ENCODE assay signal across 9 mouse cellular contexts in genomic region chr11:48067072-48067471, GRCm38 (mm10).
DNase-seq lines count a peak whose midpoint lies in the region; ATAC-seq and TF ChIP-seq lines count a peak whose summit lies in the region.
"Had no signal": no experiment of that assay in that cellular context is flagged by ENCODE, and none has a peak within 500 bp of the region (broad histone marks: within the 10 kb centered on the region; RNA-seq: fewer than 3 reads in every experiment).

No protein-coding gene starts in this region.

- H3K4me3 ChIP-seq in midbrain, postnatal 0 days (ENCODE audit: low read depth, low read length) = no peak overlapping the region

- 34% methylated on average over 3 of the region's 3 CpGs for WGBS in midbrain, postnatal 0 days

- DNase-seq in cerebellum, postnatal 4 days (ENCODE audit: low spot score in 2 of 2) = peak; percentile 21 to 60
- DNase-seq in kidney, postnatal 14 days = peak; percentile 32
- no peak for DNase-seq in kidney, adult 11 months
- DNase-seq in right cerebral cortex, postnatal 10 days (ENCODE audit: low spot score in 2 of 2) = peak; percentile 35 to 46
- DNase-seq in right cerebral cortex, postnatal 25 days = no peak
- peak; percentile 57 for DNase-seq in midbrain, postnatal 0 days (ENCODE audit: low spot score)
- no peak for DNase-seq in thymus, postnatal 10 days (ENCODE audit: low spot score in 2 of 2)

- ATAC-seq in cerebellum, adult (ENCODE audit: insufficient number of reproducible peaks, low FRiP score, low TSS enrichment) = no peak
- ATAC-seq in midbrain, postnatal 0 days (ENCODE audit: low FRiP score) = no peak; the same call in 1 of the 2 replicates

- no peak for TF ChIP-seq CTCF in midbrain, postnatal 0 days (IDR thresholded peaks at IDR 0.05)

- no peaks in the 10 kb centered on the region for H3K4me1 ChIP-seq in midbrain, postnatal 0 days (ENCODE audit: insufficient read depth, low read length)

- no peak overlapping the region for H3K9ac ChIP-seq in midbrain, postnatal 0 days (replicated peaks; ENCODE audit: low read length, poor library complexity, severe bottlenecking)

- H3K9me3 ChIP-seq in midbrain, postnatal 0 days (ENCODE audit: low read length) = no peaks in the 10 kb centered on the region

- no peaks in the 10 kb centered on the region for H3K27me3 ChIP-seq in midbrain, postnatal 0 days (ENCODE audit: insufficient read depth, low read length)

- no peak overlapping the region for H3K27ac ChIP-seq in midbrain, postnatal 0 days (ENCODE audit: low read depth, low read length)
- H3K27ac ChIP-seq: macrophage had no signal

- no peak overlapping the region for H3K4me2 ChIP-seq in midbrain, postnatal 0 days (ENCODE audit: low read depth, low read length, poor library complexity, severe bottlenecking)

- no peaks in the 10 kb centered on the region for H3K36me3 ChIP-seq in midbrain, postnatal 0 days (ENCODE audit: insufficient read depth, low read length)

Comparison
In these comparisons a context has a peak if more than half of its experiments do, and no peak if none do; other contexts are left out.
1. DNase-seq: peak in cerebellum, postnatal 4 days (2 of 2), kidney, postnatal 14 days (single experiment), right cerebral cortex, postnatal 10 days (2 of 2) and midbrain, postnatal 0 days (single experiment); none in kidney, adult 11 months (single experiment), right cerebral cortex, postnatal 25 days (single experiment) and thymus, postnatal 10 days (0 of 2).